Mouse (Mus musculus) MEL (cell line): ENCODE results near the gene Slc1a1.

ENCODE experiments used
- CTCF ChIP-seq, 3 experiments: IDR thresholded peaks in 2 of 3; conservative IDR thresholded peaks in 1 of 3; 2 replicates each; pipeline ENCODE4 v1.5.1; 2011 to 2012; ENCODE audit warnings: low read length in 3 of 3, low read depth in 2 of 3, mild to moderate bottlenecking in 2 of 3, improper control_type of control experiment in 1 of 3, inconsistent platforms in 1 of 3, mixed read lengths in 1 of 3, moderate library complexity in 1 of 3; ENCODE audit not compliant: control insufficient read depth in 1 of 3, insufficient read depth in 1 of 3, poor library complexity in 1 of 3, severe bottlenecking in 1 of 3
- ELF1 ChIP-seq: IDR thresholded peaks from 2 replicates; pipeline ENCODE4 v1.6.1; 2014; ENCODE audit warnings: low read depth, mild to moderate bottlenecking, inconsistent platforms, low read length, improper control_type of control experiment, moderate library complexity
- EP300 ChIP-seq, 2 experiments: IDR thresholded peaks; 2 replicates each; pipeline ENCODE4 v1.6.1; 2011; ENCODE audit warnings: improper control_type of control experiment in 2 of 2, low read length in 2 of 2, low read depth in 1 of 2, mild to moderate bottlenecking in 1 of 2
- GATA1 ChIP-seq: IDR thresholded peaks from 2 replicates; pipeline ENCODE4 v1.6.1; 2011; ENCODE audit warnings: low read depth, low read length, improper control_type of control experiment
- HCFC1 ChIP-seq: IDR thresholded peaks from 2 replicates; pipeline ENCODE4 v1.6.1; 2012; ENCODE audit warnings: low read depth, mild to moderate bottlenecking, inconsistent platforms, low read length, improper control_type of control experiment, moderate library complexity
- MAZ ChIP-seq: IDR thresholded peaks from 2 replicates; pipeline ENCODE4 v1.6.1; 2012; ENCODE audit warnings: low read depth, mild to moderate bottlenecking, inconsistent platforms, low read length, improper control_type of control experiment
- NELFE ChIP-seq: IDR thresholded peaks from 2 replicates; pipeline ENCODE4 v1.6.1; 2011; ENCODE audit warnings: low read depth, low read length, improper control_type of control experiment
- POLR2A ChIP-seq, 2 experiments: IDR thresholded peaks; 2 replicates each; pipeline ENCODE4 v1.6.1; 2011 to 2012; ENCODE audit warnings: low read length in 2 of 2, mild to moderate bottlenecking in 2 of 2, control low read depth in 1 of 2, improper control_type of control experiment in 1 of 2, low read depth in 1 of 2, moderate library complexity in 1 of 2; ENCODE audit not compliant: control insufficient read depth in 1 of 2, insufficient read depth in 1 of 2, poor library complexity in 1 of 2
- TAL1 ChIP-seq: IDR thresholded peaks from 2 replicates; pipeline ENCODE4 v1.6.1; 2012; ENCODE audit warnings: mild to moderate bottlenecking, inconsistent platforms, low read length, moderate library complexity, mixed read lengths
- ZMIZ1 ChIP-seq: IDR thresholded peaks from 2 replicates; pipeline ENCODE4 v1.6.1; 2012; ENCODE audit warnings: low read depth, mild to moderate bottlenecking, inconsistent platforms, low read length, improper control_type of control experiment, moderate library complexity

DNA sequence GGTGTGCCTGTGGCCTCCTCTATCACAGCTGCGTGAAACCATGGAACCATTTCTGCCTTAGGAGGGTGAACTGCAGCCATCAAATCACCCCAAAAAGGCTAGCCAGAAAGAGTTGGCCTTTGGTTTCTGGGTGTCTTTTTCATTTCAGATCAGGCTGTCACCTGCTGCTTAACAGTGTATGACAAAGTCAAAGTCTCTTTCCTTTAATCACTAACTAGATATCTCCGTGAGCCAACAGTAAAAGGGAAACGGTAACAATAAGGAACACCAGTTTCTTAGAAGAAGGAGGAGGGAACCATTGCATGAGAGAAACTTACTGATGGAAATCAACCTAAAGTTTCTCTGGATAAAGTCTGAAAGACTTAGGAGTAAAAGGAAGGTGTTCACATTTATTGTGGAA is 2.2 kb upstream of the Slc1a1 start:
- TF ChIP-seq HCFC1 = no peak
- no peak for TF ChIP-seq POLR2A (IDR thresholded peaks at IDR 0.05; ENCODE audit: control insufficient read depth in 1 of 2, insufficient read depth in 1 of 2, low read depth in 1 of 2, low read length in 2 of 2, poor library complexity in 1 of 2)
- TF ChIP-seq EP300 (IDR thresholded peaks at IDR 0.05; ENCODE audit: low read depth in 1 of 2, low read length in 2 of 2) = no peak
- TF ChIP-seq TAL1 = no peak
- TF ChIP-seq MAZ = no peak
- no peak for TF ChIP-seq CTCF (IDR thresholded peaks at IDR 0.05 in 2 of 3, conservative IDR thresholded peaks at IDR 0.05 in 1 of 3; ENCODE audit: control insufficient read depth in 1 of 3, insufficient read depth in 1 of 3, low read depth in 2 of 3, low read length in 3 of 3, poor library complexity in 1 of 3, severe bottlenecking in 1 of 3)
- no peak for TF ChIP-seq NELFE
- TF ChIP-seq ZMIZ1 = no peak
- TF ChIP-seq GATA1 = no peak
- no peak for TF ChIP-seq ELF1
